Mouse (Mus musculus): ENCODE measurements around the gene Wasf2.

The Wasf2 gene

GRCm38 (mm10) chr4:133241910-133242309 is 111.6 kb downstream of the Wasf2 start:
- no peak for DNase-seq

GRCm38 (mm10) chr4:133242710-133243109 is 112.4 kb downstream of the Wasf2 start:
- DNase-seq, result no peak

- DNase-seq, result no peak
Measured at GRCm38 (mm10) chr4:133243538-133243937, 113.2 kb downstream of the Wasf2 start.

- DNase-seq, result no peak
Measured at GRCm38 (mm10) chr4:133244289-133244688, 114.0 kb downstream of the Wasf2 start.

GRCm38 (mm10) chr4:133247072-133247471 is 116.8 kb downstream of the Wasf2 start:
- DNase-seq, result no peak

GRCm38 (mm10) chr4:133247806-133248449 is 117.6 kb downstream of the Wasf2 start:
- no peak for DNase-seq
